Mouse (Mus musculus) testis, adult 2 months (tissue): ENCODE measurements around the gene Lrrc8a.

Experiments
- CTCF ChIP-seq: fragments of 200-500 bp; IDR thresholded peaks from 2 replicates; pipeline ENCODE4 v1.5.1; 2012; ENCODE audit warnings: low read depth, mild to moderate bottlenecking, inconsistent platforms, low read length, moderate library complexity; ENCODE audit not compliant: control insufficient read depth, insufficient read depth, insufficient replicate concordance
- POLR2A ChIP-seq: fragments of 200-500 bp; IDR thresholded peaks from 2 replicates; pipeline ENCODE4 v1.6.1; 2012; ENCODE audit warnings: low read depth, mild to moderate bottlenecking, inconsistent platforms, low read length, moderate library complexity; ENCODE audit not compliant: control insufficient read depth

- TF ChIP-seq POLR2A, result no peak
- no peak for TF ChIP-seq CTCF
Observed at GRCm38 (mm10) chr2:30261921-30262839, 24.7 kb downstream of the Lrrc8a start.
